Mouse (Mus musculus) lung, embryonic 15.5 days (tissue): ENCODE measurements around the gene Rnpepl1. TPM values are rescaled to one million over a fixed set of nuclear protein-coding genes. Genes with fewer than 3 reads are reported as not detected.
A peak's percentile ranks its signal among the peaks of the same experiment; 100 is the strongest.

Experiments
- ATAC-seq: fragments of 200-750 bp; cut with Nextera tagmentation; 2 replicates; pipeline ENCODE4 v1.8.0; 2017; ENCODE audit warnings: moderate number of reproducible peaks, borderline replicate concordance; ENCODE audit not compliant: low FRiP score, low TSS enrichment; ENCODE audit errors: extremely low read depth
- H3K27ac ChIP-seq: fragments of 300-500 bp; sonication (generic); 2 replicates; pipeline ENCODE4 v1.5.1; 2015; ENCODE audit warnings: moderate library complexity, mild to moderate bottlenecking, inconsistent platforms
- H3K27me3 ChIP-seq: fragments of 300-500 bp; sonication (generic); 2 replicates; pipeline ENCODE4 v1.6.1; 2015; ENCODE audit warnings: inconsistent platforms
- H3K36me3 ChIP-seq: fragments of 300-500 bp; sonication (generic); 2 replicates; pipeline ENCODE4 v1.6.1; 2015; ENCODE audit warnings: inconsistent platforms
- H3K4me1 ChIP-seq: fragments of 300-500 bp; sonication (generic); 2 replicates; pipeline ENCODE4 v1.6.1; 2015; ENCODE audit warnings: inconsistent platforms
- H3K4me2 ChIP-seq: fragments of 300-500 bp; sonication (generic); 2 replicates; pipeline ENCODE4 v1.6.1; 2015; ENCODE audit warnings: inconsistent platforms, mild to moderate bottlenecking, moderate library complexity
- H3K4me3 ChIP-seq: fragments of 300-500 bp; sonication (generic); 2 replicates; pipeline ENCODE4 v1.5.1; 2015; ENCODE audit warnings: mild to moderate bottlenecking, inconsistent platforms
- H3K9ac ChIP-seq: fragments of 300-500 bp; sonication (generic); 2 replicates; pipeline ENCODE4 v1.6.1; 2015; ENCODE audit warnings: inconsistent platforms
- H3K9me3 ChIP-seq: fragments of 300-500 bp; sonication (generic); 2 replicates; pipeline ENCODE4 v1.6.1; 2016; ENCODE audit warnings: inconsistent platforms
- WGBS: fragments of 180-500 bp; shearing (Covaris S2); methylation state at CpG from one replicate; pipeline ENCODE4 v1.1.7; 2015; 5-methylcytosine and 5-hydroxymethylcytosine counted together
- polyA plus RNA-seq: library from polyadenylated mRNA; unstranded; fragments of >200 nt; fragmentation: Nextera tagmentation; extraction: Ambion mirVana; gene quantifications from 2 replicates; pipeline ENCODE4 v1.2.1, GENCODE M21; 2015

Rnpepl1 gene
- polyA plus RNA-seq, 1 experiment from 2014 or later: 43.0 TPM

GRCm38 (mm10) chr1:92880101-92880500, 30.5 kb upstream of the Rnpepl1 start:
- no peaks in the 10 kb centered on the region for H3K36me3 ChIP-seq
- H3K9me3 ChIP-seq: no peaks in the 10 kb centered on the region
- no peak overlapping the region for H3K9ac ChIP-seq
- no peak overlapping the region for H3K27ac ChIP-seq
- H3K27me3 ChIP-seq: no peaks in the 10 kb centered on the region
- no peak for ATAC-seq
- H3K4me1 ChIP-seq: no peaks in the 10 kb centered on the region
- no peak overlapping the region for H3K4me2 ChIP-seq
- no peak overlapping the region for H3K4me3 ChIP-seq
- WGBS: 66% methylated on average over 5 of the region's 5 CpGs

- ATAC-seq: no peak
- H3K9me3 ChIP-seq: no peaks in the 10 kb centered on the region
- H3K4me2 ChIP-seq: no peak overlapping the region
- no peaks in the 10 kb centered on the region for H3K27me3 ChIP-seq
- H3K4me3 ChIP-seq: no peak overlapping the region
- H3K4me1 ChIP-seq: no peaks in the 10 kb centered on the region
- H3K9ac ChIP-seq: no peak overlapping the region
- no peaks in the 10 kb centered on the region for H3K36me3 ChIP-seq
- no peak overlapping the region for H3K27ac ChIP-seq
- WGBS: 84% methylated on average over 6 of the region's 6 CpGs
These were observed 28.6 kb upstream of the Rnpepl1 start for GRCm38 (mm10) chr1:92881982-92882381.

GRCm38 (mm10) chr1:92888901-92889655, 21.5 kb upstream of the Rnpepl1 start:
- Histone ChIP-seq H3K27ac (no peak overlapping the region), H3K4me2 (no peak overlapping the region), H3K4me1 (no peaks in the 10 kb centered on the region), H3K9me3 (no peaks in the 10 kb centered on the region), H3K9ac (no peak overlapping the region), H3K27me3 (no peaks in the 10 kb centered on the region), H3K36me3 (no peaks in the 10 kb centered on the region), H3K4me3 (no peak overlapping the region)
- WGBS: 62% methylated on average over 7 of the region's 7 CpGs
- no peak for ATAC-seq

GRCm38 (mm10) chr1:92892791-92893190, 17.8 kb upstream of the Rnpepl1 start:
- no peaks in the 10 kb centered on the region for H3K36me3 ChIP-seq
- H3K4me2 ChIP-seq: no peak overlapping the region
- no peak for ATAC-seq
- no peaks in the 10 kb centered on the region for H3K4me1 ChIP-seq
- H3K27ac ChIP-seq: no peak overlapping the region
- no peaks in the 10 kb centered on the region for H3K27me3 ChIP-seq
- no peak overlapping the region for H3K9ac ChIP-seq
- H3K4me3 ChIP-seq: no peak overlapping the region
- H3K9me3 ChIP-seq: no peaks in the 10 kb centered on the region
- WGBS: 58% methylated on average over 3 of the region's 3 CpGs

GRCm38 (mm10) chr1:92893896-92894295, 16.7 kb upstream of the Rnpepl1 start:
- H3K4me2 ChIP-seq: no peak overlapping the region
- no peaks in the 10 kb centered on the region for H3K9me3 ChIP-seq
- no peaks in the 10 kb centered on the region for H3K4me1 ChIP-seq
- H3K27ac ChIP-seq: no peak overlapping the region
- no peaks in the 10 kb centered on the region; the same call in 1 of the 2 replicates for H3K27me3 ChIP-seq
- 60% methylated on average over 3 of the region's 3 CpGs for WGBS
- no peak overlapping the region for H3K4me3 ChIP-seq
- ATAC-seq: no peak
- H3K9ac ChIP-seq: no peak overlapping the region
- H3K36me3 ChIP-seq: no peaks in the 10 kb centered on the region

GRCm38 (mm10) chr1:92895089-92895488, 15.5 kb upstream of the Rnpepl1 start:
- 9% methylated on average over 3 of the region's 3 CpGs for WGBS
- Histone ChIP-seq H3K4me3 (no peak overlapping the region), H3K9me3 (no peaks in the 10 kb centered on the region), H3K4me2 (no peak overlapping the region), H3K36me3 (no peaks in the 10 kb centered on the region), H3K27ac (no peak overlapping the region), H3K27me3 (peaks cover 8% of the 10 kb centered on the region; the same call in 1 of the 2 replicates), H3K4me1 (no peaks in the 10 kb centered on the region), H3K9ac (no peak overlapping the region)
- ATAC-seq: no peak

- Histone ChIP-seq H3K4me3 (peak within 1 kb of the TSS; percentile 21), H3K9me3 (no peaks in the 10 kb centered on the region), H3K9ac (no peak within 1 kb of the TSS), H3K27me3 (peaks cover 25% of the 10 kb centered on the region), H3K4me2 (peak within 1 kb of the TSS; percentile 53), H3K4me1 (peaks cover 18% of the 10 kb centered on the region), H3K36me3 (no peaks in the 10 kb centered on the region), H3K27ac (no peak within 1 kb of the TSS)
- ATAC-seq: peak; percentile 49; the same call in 1 of the 2 replicates
- under 1% methylated on average over 15 of the region's 15 CpGs for WGBS
These were observed 7.8 kb upstream of the Rnpepl1 start, which contains the start of gene Ankmy1 for GRCm38 (mm10) chr1:92902786-92903185. Gene Ankmy1 (minus strand): TSS chr1:92902906.

GRCm38 (mm10) chr1:92903627-92904026, 7.0 kb upstream of the Rnpepl1 start:
- no peak for ATAC-seq
- H3K4me1 ChIP-seq: peaks cover 22% of the 10 kb centered on the region
- H3K9me3 ChIP-seq: no peaks in the 10 kb centered on the region
- H3K4me2 ChIP-seq: no peak overlapping the region
- peaks cover 25% of the 10 kb centered on the region for H3K27me3 ChIP-seq
- no peak overlapping the region for H3K27ac ChIP-seq
- H3K36me3 ChIP-seq: no peaks in the 10 kb centered on the region
- H3K9ac ChIP-seq: no peak overlapping the region
- 59% methylated on average over 4 of the region's 4 CpGs for WGBS
- no peak overlapping the region for H3K4me3 ChIP-seq

GRCm38 (mm10) chr1:92905703-92906310, 4.8 kb upstream of the Rnpepl1 start:
- Histone ChIP-seq H3K9me3 (no peaks in the 10 kb centered on the region), H3K4me2 (no peak overlapping the region), H3K36me3 (no peaks in the 10 kb centered on the region), H3K27me3 (peaks cover 16% of the 10 kb centered on the region), H3K9ac (no peak overlapping the region), H3K27ac (no peak overlapping the region), H3K4me1 (peaks cover 32% of the 10 kb centered on the region), H3K4me3 (no peak overlapping the region)
- WGBS: 92% methylated on average over 2 of the region's 2 CpGs
- no peak for ATAC-seq

GRCm38 (mm10) chr1:92906779-92907631, 3.6 kb upstream of the Rnpepl1 start, which contains the start of gene Dusp28:
Gene Dusp28 (plus strand): TSS chr1:92906981.
- H3K27ac ChIP-seq: peak within 1 kb of the TSS; percentile 87
- ATAC-seq: peak; percentile 91
- H3K9ac ChIP-seq: peak within 1 kb of the TSS; percentile 55
- peaks cover 39% of the 10 kb centered on the region for H3K4me1 ChIP-seq
- WGBS: under 1% methylated on average over 81 of the region's 81 CpGs
- H3K4me2 ChIP-seq: peak within 1 kb of the TSS; percentile 74
- H3K36me3 ChIP-seq: no peaks in the 10 kb centered on the region
- H3K27me3 ChIP-seq: peaks cover 4% of the 10 kb centered on the region; the same call in 1 of the 2 replicates
- H3K4me3 ChIP-seq: peak within 1 kb of the TSS; percentile 55
- no peaks in the 10 kb centered on the region for H3K9me3 ChIP-seq

GRCm38 (mm10) chr1:92907632-92908360, 2.8 kb upstream of the Rnpepl1 start:
- 37% methylated on average over 20 of the region's 20 CpGs for WGBS
- Histone ChIP-seq H3K4me3 (peak overlapping the region; percentile 55), H3K9ac (peak overlapping the region; percentile 55), H3K4me1 (peaks cover 41% of the 10 kb centered on the region), H3K9me3 (no peaks in the 10 kb centered on the region), H3K27me3 (no peaks in the 10 kb centered on the region), H3K36me3 (no peaks in the 10 kb centered on the region), H3K27ac (peak overlapping the region; percentile 87), H3K4me2 (peak overlapping the region; percentile 74)
- no peak for ATAC-seq
